Mouse (Mus musculus) CH12.LX (cell line): ENCODE results near the gene Slc6a20b. TPM values are rescaled to one million over a fixed set of nuclear protein-coding genes. Genes with fewer than 3 reads are reported as not detected.
A peak's percentile ranks its signal among the peaks of the same experiment; 100 is the strongest.

ENCODE experiments used
- DNase-seq: peaks from one replicate; pipeline ENCODE4 v3.0.0-alpha.2; 2013; ENCODE audit errors: extremely low read depth
- H3K27ac ChIP-seq: 2 replicates; pipeline ENCODE4 v1.5.1; 2012; ENCODE audit warnings: low read depth, mild to moderate bottlenecking, control low read depth, moderate library complexity; ENCODE audit not compliant: insufficient read depth
- H3K27me3 ChIP-seq: replicated peaks from 2 replicates; pipeline ENCODE3; 2012; ENCODE audit warnings: inconsistent platforms
- H3K36me3 ChIP-seq, 2 experiments: replicated peaks in 1 of 2; 2 replicates each; pipeline versions ENCODE3 to v1.6.1; 2012; ENCODE audit warnings: inconsistent platforms in 1 of 2, low read length in 1 of 2, mild to moderate bottlenecking in 1 of 2, mixed read lengths in 1 of 2, moderate library complexity in 1 of 2; ENCODE audit not compliant: control insufficient read depth in 1 of 2, insufficient read depth in 1 of 2
- H3K4me1 ChIP-seq, 2 experiments: 2 replicates each; pipeline ENCODE4 v1.6.1; 2012; ENCODE audit warnings: inconsistent platforms in 1 of 2, moderate library complexity in 1 of 2; ENCODE audit not compliant: insufficient read depth in 2 of 2, control insufficient read depth in 1 of 2
- H3K4me2 ChIP-seq: 2 replicates; pipeline ENCODE4 v1.6.1; 2012; ENCODE audit warnings: low read depth, mild to moderate bottlenecking, control low read depth; ENCODE audit not compliant: poor library complexity, insufficient read depth, severe bottlenecking
- H3K4me3 ChIP-seq, 3 experiments: fragments of 150-350 bp in 1 of 3; sonication (generic) in 1 of 3; replicated peaks in 1 of 3; 2 replicates each; pipeline versions ENCODE3 to v1.5.1; 2011 to 2012; ENCODE audit warnings: low read depth in 2 of 3, low read length in 2 of 3, mild to moderate bottlenecking in 2 of 3, moderate library complexity in 2 of 3, control low read depth in 1 of 3, improper control_type of control experiment in 1 of 3, inconsistent platforms in 1 of 3, mixed read lengths in 1 of 3; ENCODE audit not compliant: poor library complexity in 1 of 3
- H3K79me2 ChIP-seq: replicated peaks from 2 replicates; pipeline ENCODE4 v1.6.1; 2012; ENCODE audit warnings: mild to moderate bottlenecking, moderate library complexity; ENCODE audit not compliant: control insufficient read depth, poor library complexity, insufficient read depth, severe bottlenecking; ENCODE audit errors: extremely low read depth
- H3K9ac ChIP-seq: 2 replicates; pipeline ENCODE4 v1.6.1; 2012; ENCODE audit warnings: low read depth, mild to moderate bottlenecking, control low read depth, moderate library complexity; ENCODE audit not compliant: insufficient read depth
- H3K9me3 ChIP-seq: replicated peaks from 2 replicates; pipeline ENCODE3; 2012; ENCODE audit warnings: low read length, inconsistent platforms, mixed read lengths
- BHLHE40 ChIP-seq: IDR thresholded peaks from 2 replicates; pipeline ENCODE4 v1.6.1; 2011; ENCODE audit warnings: mild to moderate bottlenecking, low read depth, low read length, improper control_type of control experiment
- CHD2 ChIP-seq: IDR thresholded peaks from 2 replicates; pipeline ENCODE4 v1.6.1; 2011; ENCODE audit warnings: low read length, improper control_type of control experiment
- E2F4 ChIP-seq: IDR thresholded peaks from 2 replicates; pipeline ENCODE4 v1.6.1; 2011; ENCODE audit warnings: low read depth, low read length, improper control_type of control experiment; ENCODE audit not compliant: insufficient replicate concordance
- EP300 ChIP-seq: IDR thresholded peaks from 2 replicates; pipeline ENCODE4 v1.6.1; 2011; ENCODE audit warnings: low read length, improper control_type of control experiment
- IRF4 ChIP-seq: IDR thresholded peaks from 2 replicates; pipeline ENCODE4 v1.6.1; 2014; ENCODE audit warnings: low read depth, mild to moderate bottlenecking, inconsistent platforms, low read length, improper control_type of control experiment
- JUND ChIP-seq: conservative IDR thresholded peaks from 2 replicates; pipeline ENCODE4 v1.6.1; 2011; ENCODE audit warnings: low read depth, low read length, improper control_type of control experiment
- KAT2A ChIP-seq: IDR thresholded peaks from 2 replicates; pipeline ENCODE4 v1.6.1; 2012; ENCODE audit warnings: low read length, improper control_type of control experiment, inconsistent platforms; ENCODE audit not compliant: insufficient replicate concordance
- MAFK ChIP-seq: IDR thresholded peaks from 2 replicates; pipeline ENCODE4 v1.6.1; 2011; ENCODE audit warnings: low read length, improper control_type of control experiment; ENCODE audit not compliant: insufficient replicate concordance
- MAX ChIP-seq: IDR thresholded peaks from 2 replicates; pipeline ENCODE4 v1.6.1; 2011; ENCODE audit warnings: low read length, improper control_type of control experiment
- MAZ ChIP-seq: IDR thresholded peaks from 2 replicates; pipeline ENCODE4 v1.6.1; 2012; ENCODE audit warnings: low read depth, mild to moderate bottlenecking, inconsistent platforms, low read length, improper control_type of control experiment, moderate library complexity
- MEF2A ChIP-seq: IDR thresholded peaks from 2 replicates; pipeline ENCODE4 v1.6.1; 2014; ENCODE audit warnings: low read depth, mild to moderate bottlenecking, inconsistent platforms, low read length, improper control_type of control experiment, borderline replicate concordance
- MXI1 ChIP-seq: IDR thresholded peaks from 2 replicates; pipeline ENCODE4 v1.6.1; 2011; ENCODE audit warnings: mild to moderate bottlenecking, low read depth, low read length, improper control_type of control experiment
- MYC ChIP-seq: IDR thresholded peaks from 2 replicates; pipeline ENCODE4 v1.6.1; 2011; ENCODE audit warnings: low read depth, mild to moderate bottlenecking, improper control_type of control experiment, low read length
- NRF1 ChIP-seq: IDR thresholded peaks from 2 replicates; pipeline ENCODE4 v1.6.1; 2014; ENCODE audit warnings: low read depth, mild to moderate bottlenecking, inconsistent platforms, low read length, improper control_type of control experiment, moderate library complexity
- POLR2A ChIP-seq: IDR thresholded peaks from 2 replicates; pipeline ENCODE4 v1.6.1; 2011; ENCODE audit warnings: low read depth, mild to moderate bottlenecking, improper control_type of control experiment, low read length
- RCOR1 ChIP-seq: conservative IDR thresholded peaks from 2 replicates; pipeline ENCODE4 v1.6.1; 2012; ENCODE audit warnings: low read depth, mild to moderate bottlenecking, inconsistent platforms, low read length, improper control_type of control experiment
- SMC3 ChIP-seq: IDR thresholded peaks from 2 replicates; pipeline ENCODE4 v1.6.1; 2011; ENCODE audit warnings: low read depth, low read length, improper control_type of control experiment
- USF2 ChIP-seq: conservative IDR thresholded peaks from 2 replicates; pipeline ENCODE4 v1.6.1; 2011; ENCODE audit warnings: low read depth, low read length, improper control_type of control experiment
- ZC3H11A ChIP-seq: IDR thresholded peaks from 2 replicates; pipeline ENCODE4 v1.6.1; 2012; ENCODE audit warnings: low read depth, mild to moderate bottlenecking, inconsistent platforms, low read length, improper control_type of control experiment
- ZMIZ1 ChIP-seq: IDR thresholded peaks from 2 replicates; pipeline ENCODE4 v1.6.1; 2012; ENCODE audit warnings: low read depth, mild to moderate bottlenecking, inconsistent platforms, low read length, improper control_type of control experiment
- ZNF384 ChIP-seq: IDR thresholded peaks from 2 replicates; pipeline ENCODE4 v1.6.1; 2012; ENCODE audit warnings: low read depth, low read length, improper control_type of control experiment, inconsistent platforms
- dilution Hi-C: fragments of 300-500 bp; cut with MboI; formaldehyde crosslinking; loops from 2 replicates; pipeline ENCODE4 v1.14.3; 2020; ENCODE audit warnings: low sequenced_read_pairs; ENCODE audit not compliant: extremely low pct_unique_long_range_greater_than_20kb, extremely low pct_ligation_motif_present
- in situ Hi-C: fragments of 300-500 bp; cut with MboI; formaldehyde crosslinking; loops from 3 replicates; pipeline ENCODE4 v1.14.3; 2019; ENCODE audit warnings: low sequenced_read_pairs, low pct_ligation_motif_present, low pct_unique_long_range_greater_than_20kb, mixed read lengths
- polyA plus RNA-seq: library from polyadenylated mRNA; unstranded; fragments of >175 nt; gene quantifications from 2 replicates; pipeline ENCODE4 v1.2.1, GENCODE M21; 2012; ENCODE audit warnings: low read depth; ENCODE audit not compliant: insufficient read length
- total RNA-seq, 2 experiments: library from RNA; depleted of rRNA; stranded (reverse); fragments of 300-350 nt in 1 of 2; fragments of >200 nt in 1 of 2; gene quantifications; 2 replicates each; pipeline ENCODE4 v1.2.3; 2012 to 2014

Gene Slc6a20b
- total and polyA plus RNA-seq, 3 experiments: 0.55 TPM; not detected in 2

DNA sequence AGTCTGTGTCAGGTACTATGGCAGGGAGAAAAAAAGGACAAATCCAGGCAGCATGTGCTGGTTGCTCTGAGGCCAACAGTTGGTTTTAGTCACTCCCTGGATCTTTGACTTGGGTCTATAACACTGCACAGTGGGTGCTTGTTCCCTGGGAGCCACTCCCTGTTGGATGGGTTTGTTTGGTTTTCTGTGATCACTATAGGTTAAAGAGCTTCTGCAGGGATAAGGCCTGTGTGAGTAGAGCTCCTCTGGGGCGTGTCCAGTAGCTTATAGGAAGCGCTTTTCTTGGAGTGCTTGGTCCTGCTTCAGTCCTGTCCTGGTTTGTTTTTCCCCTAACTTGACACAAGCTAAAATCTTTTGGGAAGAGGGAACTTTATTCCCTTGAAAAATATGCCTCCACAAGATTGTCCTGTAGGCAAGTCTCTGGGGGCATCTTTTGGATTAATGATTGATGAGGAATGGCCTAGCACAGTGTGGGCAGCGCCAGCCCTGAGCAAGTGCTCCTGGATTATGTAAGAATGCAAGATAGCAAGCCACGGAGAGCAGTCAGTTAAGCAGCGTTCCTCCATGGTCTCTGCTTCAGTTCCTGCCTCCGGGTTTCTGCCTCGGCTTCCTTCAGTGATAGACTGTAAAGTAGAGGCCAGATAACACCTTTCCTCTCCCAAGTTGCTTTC is 43.0 kb downstream of the Slc6a20b start:
- no peak overlapping the region for H3K4me3 ChIP-seq
- dilution Hi-C loops: no loop called here
- no peak overlapping the region for H3K9ac ChIP-seq
- DNase-seq: no peak
- no peak overlapping the region for H3K4me2 ChIP-seq
- H3K27me3 ChIP-seq: no peaks in the 10 kb centered on the region
- in situ Hi-C loops: no loop called here
- no peaks in the 10 kb centered on the region for H3K4me1 ChIP-seq
- H3K27ac ChIP-seq: no peak overlapping the region
- H3K36me3 ChIP-seq: peaks cover 35 to 78% of the 10 kb centered on the region in 2 experiments
- H3K79me2 ChIP-seq: no peaks in the 10 kb centered on the region
- TF ChIP-seq NRF1 (no peak), MEF2A (no peak), JUND (no peak), IRF4 (no peak), RCOR1 (no peak), USF2 (no peak), MXI1 (no peak), ZMIZ1 (no peak), MAFK (no peak), MAX (no peak), ZC3H11A (no peak), BHLHE40 (no peak), KAT2A (no peak), EP300 (no peak), SMC3 (no peak), POLR2A (no peak)
- no peaks in the 10 kb centered on the region for H3K9me3 ChIP-seq

DNA sequence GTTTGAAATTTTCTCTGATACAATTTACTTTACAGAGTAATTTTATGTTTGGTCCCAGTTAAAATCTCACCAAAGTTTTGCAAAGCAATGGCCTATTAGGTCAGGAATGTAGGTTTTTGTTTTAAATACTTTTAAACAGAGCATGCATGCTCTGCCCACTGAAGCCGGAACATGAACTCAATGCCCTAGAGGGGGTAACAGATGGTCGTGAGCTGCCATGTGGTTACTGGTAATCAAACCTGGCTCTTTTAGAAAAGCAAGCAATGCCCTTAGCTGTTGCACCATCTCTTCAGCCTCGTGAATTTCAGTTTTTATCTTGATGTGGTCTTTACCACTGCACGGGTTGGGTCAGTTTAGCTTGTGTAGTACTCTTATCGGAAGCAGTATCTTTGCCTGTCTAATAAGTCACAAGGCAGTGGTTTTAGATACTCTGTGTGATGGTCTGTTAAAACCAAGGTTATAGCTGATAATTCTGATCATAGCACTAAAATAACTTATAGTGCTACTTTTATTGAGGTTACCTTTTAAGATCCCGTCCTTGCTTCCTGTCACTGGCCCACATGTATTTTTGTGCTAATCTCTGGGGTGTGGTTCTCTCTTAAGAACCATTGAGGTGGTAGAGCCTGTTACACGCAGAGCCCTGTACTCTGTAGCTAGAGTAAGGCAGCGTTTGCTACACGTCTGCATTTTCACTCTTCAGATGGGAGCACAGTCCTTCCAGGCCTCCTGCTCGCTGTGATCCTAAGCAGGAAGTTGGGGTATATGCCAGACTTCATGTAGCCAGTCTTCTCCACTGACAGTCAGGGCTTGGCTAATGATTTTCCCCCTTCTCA is 54.8 kb downstream of the Slc6a20b start:
- Histone ChIP-seq H3K36me3 (peaks cover 32 to 53% of the 10 kb centered on the region in 2 experiments), H3K79me2 (no peaks in the 10 kb centered on the region), H3K4me2 (no peak overlapping the region), H3K9me3 (no peaks in the 10 kb centered on the region), H3K4me1 (peaks cover 0 to 23% of the 10 kb centered on the region in 2 experiments; a peak in 2 of 4 replicates), H3K27ac (peak overlapping the region; percentile 46), H3K4me3 (no peak overlapping the region), H3K9ac (no peak overlapping the region), H3K27me3 (no peaks in the 10 kb centered on the region)
- peak; percentile 42 for DNase-seq
- in situ Hi-C loops (no loop called here), dilution Hi-C loops (no loop called here)
- TF ChIP-seq E2F4: no peak
- no peak for TF ChIP-seq ZC3H11A
- no peak for TF ChIP-seq MAFK
- TF ChIP-seq MYC: 0 out of 2 replicates have a peak, but pooled peaks have one; percentile 19
- TF ChIP-seq ZNF384: no peak
- TF ChIP-seq CHD2: no peak
- no peak for TF ChIP-seq MAZ
